Mouse (Mus musculus) T-helper 2 cell (primary cell): Measurements from ENCODE around the gene Igsf11.
"Not testable (repeated sequence)": the region's sequence is repeated elsewhere in the genome, so short reads cannot be mapped to it uniquely, and the experiment has no call there.

Experiments
- in situ Hi-C: fragments of 300-600 bp; cut with MboI, MseI; formaldehyde crosslinking; loops from one replicate; pipeline ENCODE4 v1.15.1; 2025; ENCODE audit warnings: high pct_unique_total_duplicates

The Igsf11 gene

DNA sequence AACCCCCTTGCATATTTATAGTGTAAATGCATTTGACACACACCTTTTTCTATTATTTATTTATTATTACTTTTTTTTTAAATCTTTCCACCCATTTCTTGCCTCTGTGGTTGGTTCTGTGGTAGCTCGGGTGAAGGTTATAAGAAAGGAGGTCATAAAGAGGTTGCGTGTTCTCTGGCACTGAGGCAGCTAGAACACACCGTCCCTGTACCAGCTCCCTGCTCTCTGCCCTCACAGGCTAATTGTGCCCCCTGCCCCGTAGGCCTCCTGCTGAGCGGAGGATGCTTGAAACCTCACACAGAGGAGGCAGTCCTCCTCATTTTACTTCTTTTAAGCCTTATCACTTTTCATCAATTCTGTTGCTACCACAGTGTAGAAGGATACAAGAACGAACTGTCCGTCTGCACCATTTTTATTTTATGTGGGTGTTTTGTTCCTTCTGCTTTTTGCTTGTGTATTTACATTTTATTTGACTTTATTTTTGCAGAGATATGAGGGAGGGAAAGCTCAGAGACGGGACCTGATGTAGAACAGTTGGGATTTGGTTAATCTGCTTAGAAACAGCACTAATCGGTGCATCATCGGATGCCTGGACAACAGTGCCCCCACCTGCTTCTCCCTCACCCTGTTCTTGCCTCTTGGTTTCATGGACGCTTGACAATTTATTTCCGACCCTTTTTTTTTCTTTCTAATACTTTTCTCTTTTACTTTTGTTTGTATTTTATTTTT is 90.2 kb downstream of the Igsf11 start:
- in situ Hi-C loops: no loop called here

DNA sequence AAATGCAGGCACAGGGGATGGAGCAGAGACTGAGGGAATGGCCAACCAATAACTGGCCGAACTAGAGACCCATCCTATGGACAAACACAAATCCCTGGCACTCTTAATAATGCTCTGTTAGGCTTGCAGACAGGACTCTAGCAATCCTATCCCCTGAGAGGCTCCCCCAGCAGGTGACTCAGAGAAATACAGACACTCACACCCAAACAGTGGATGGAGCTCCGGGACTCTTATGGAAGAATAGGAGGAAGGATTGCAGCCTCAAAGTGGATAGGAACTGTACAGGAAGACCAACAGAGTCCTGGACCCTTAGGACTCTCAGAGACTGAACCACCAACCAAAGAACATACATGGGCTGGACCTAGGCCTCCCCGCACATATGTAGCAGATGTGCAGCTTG is 91.4 kb downstream of the Igsf11 start:
- in situ Hi-C loops: not testable (repeated sequence)

GRCm38 (mm10) chr16:38985411-38985810 is 92.9 kb downstream of the Igsf11 start:
- in situ Hi-C loops: no loop called here

GRCm38 (mm10) chr16:38986410-38986809 is 93.9 kb downstream of the Igsf11 start:
- in situ Hi-C loops: no loop called here

DNA sequence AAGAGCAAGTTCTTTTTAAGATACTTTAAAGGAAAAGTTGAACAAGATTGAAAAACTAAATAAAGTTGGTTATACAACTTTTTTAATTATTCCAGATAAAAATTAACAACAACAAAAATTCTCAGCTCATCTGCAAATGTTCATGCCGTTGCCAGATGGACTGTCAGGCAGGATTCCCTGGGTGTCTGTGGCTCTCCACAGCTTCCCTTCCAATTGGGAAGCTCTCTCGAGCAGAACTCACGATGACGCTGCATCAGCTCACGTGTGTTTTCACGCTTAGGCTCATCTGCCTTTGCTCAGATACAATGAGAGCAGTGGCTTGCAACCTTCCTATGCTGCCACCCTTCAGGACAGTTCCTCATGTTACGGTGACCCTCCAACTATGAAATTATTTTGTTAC is 101.2 kb downstream of the Igsf11 start:
- in situ Hi-C loops: no loop called here

- in situ Hi-C loops: no loop called here
These were observed 106.2 kb downstream of the Igsf11 start for GRCm38 (mm10) chr16:38998496-38999258.

DNA sequence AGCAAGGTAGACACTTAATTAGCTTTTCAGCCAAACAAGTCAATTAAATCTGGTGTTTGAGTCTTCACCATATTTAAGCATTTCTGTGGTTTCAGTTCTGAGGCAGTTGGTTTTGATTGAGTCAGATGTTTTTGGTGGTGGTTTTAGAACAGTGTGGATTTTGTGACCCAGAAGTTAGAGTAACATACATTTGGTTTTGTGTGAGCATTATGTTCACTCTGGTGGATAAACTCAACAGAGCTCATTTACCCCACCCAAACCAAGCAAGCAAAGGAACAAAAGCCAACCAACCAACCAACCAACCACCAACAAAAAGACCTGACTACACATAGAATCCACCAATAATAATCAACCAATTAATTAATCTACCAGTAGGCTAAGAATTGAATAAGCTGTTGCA is 106.8 kb downstream of the Igsf11 start:
- in situ Hi-C loops: no loop called here

GRCm38 (mm10) chr16:39006978-39007377 is 114.5 kb downstream of the Igsf11 start:
- in situ Hi-C loops: no loop called here

DNA sequence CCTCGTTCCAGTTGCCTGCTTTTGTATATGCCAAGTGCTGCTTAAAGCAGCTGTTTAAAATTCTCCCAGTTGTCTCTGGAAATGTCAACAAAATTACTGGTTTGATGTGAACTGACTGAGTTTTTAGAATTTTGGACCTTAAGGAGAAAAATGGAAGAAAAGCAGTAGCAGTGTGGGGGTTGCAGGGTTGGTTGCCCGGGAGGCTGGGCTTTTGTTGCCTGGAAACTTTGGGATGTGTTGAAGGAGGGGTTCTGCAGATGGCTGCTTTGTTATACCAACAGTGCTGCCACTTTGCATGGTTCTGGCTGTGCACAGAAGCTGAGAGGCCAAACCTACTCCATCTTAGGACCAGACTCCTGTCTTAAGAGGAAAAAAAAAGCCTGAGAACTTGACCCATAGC is 127.0 kb downstream of the Igsf11 start:
- in situ Hi-C loops: no loop called here

DNA sequence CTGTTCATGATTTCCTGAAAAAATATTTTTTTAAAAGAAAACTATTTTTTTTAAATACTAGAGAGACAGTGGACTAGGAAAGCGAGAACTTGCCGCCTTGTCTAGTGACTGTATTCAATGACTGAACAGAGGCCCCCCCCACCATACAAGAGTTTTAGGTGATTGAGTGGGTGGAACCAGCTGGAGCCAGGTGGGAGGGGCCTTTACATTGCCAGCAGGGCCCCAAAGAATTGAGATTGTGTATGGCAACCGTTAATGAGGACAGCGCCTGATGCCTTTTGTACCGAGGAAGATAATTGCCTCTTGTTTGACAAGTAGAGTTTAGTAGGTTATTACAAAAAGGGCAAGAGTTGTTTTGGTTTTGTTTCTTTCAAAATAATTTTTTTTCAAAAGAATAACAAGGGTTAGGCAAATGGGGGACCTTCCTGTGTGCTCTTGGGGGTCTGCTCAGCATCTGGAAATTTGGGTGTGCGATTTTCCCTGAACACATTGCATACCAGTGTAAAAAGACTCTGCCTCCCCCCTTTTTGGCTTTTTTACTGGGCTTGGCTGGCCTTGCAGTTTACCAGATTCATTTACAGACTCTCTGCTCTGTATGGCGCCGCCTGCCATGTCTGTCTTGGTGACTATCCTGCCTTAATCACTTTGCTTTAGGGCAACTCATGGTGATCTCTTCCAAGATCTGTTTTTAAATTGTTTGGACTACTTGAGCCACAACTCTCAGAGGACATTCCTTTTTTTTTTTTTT is 133.7 kb downstream of the Igsf11 start:
- in situ Hi-C loops: no loop called here

DNA sequence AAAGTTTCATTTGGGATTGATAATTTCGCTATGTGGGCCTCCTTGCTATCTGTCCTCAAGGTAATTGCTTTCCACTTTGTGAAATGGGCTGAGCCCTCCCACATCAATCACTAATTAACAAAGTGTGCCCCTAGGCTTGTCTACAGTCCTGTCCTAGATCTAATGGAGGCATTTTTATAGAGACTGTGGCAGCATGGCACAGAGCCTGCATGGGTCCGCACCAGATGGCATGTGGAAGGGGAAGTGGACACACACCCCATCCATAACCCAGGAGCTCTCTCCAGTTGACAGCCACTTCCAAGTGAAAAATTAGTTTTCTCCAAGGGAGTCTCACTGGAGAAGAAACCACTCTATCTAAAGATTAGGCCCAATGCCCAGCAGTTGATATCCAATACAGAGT is 138.9 kb downstream of the Igsf11 start:
- in situ Hi-C loops: loop anchor here (5.0 kb wide), 1 partner anchor 89 kb away; no protein-coding TSS in a partner anchor

- in situ Hi-C loops: no loop called here
These were observed 144.8 kb downstream of the Igsf11 start for GRCm38 (mm10) chr16:39037257-39037656.

DNA sequence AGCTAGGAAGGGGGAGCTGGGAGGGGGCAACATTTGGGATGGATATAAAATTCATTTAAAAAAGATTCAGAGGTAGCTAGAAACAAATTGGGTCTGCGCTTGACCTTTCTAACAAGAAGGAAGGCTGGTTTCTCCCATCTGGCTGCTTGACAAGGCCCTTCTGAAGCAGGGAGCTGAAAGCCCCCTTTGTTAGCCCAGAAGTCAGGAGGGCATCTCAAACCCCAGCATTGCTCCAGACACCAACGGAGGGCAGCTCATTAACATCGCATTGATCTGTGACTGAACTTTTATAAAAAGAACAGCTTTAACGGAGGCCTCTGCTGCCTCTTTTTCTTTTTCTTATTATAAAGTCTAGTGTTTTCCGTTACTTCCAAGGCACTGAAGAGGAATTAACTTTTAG is 151.9 kb downstream of the Igsf11 start:
- in situ Hi-C loops: no loop called here

- in situ Hi-C loops: no loop called here
These were observed 156.4 kb downstream of the Igsf11 start for GRCm38 (mm10) chr16:39048889-39049288.

- in situ Hi-C loops: loop anchor here (25.0 kb wide), 1 partner anchor 416 kb away; no protein-coding TSS in a partner anchor
These were observed 160.5 kb downstream of the Igsf11 start for GRCm38 (mm10) chr16:39052971-39053370.

- in situ Hi-C loops: loop anchor here (25.0 kb wide), 1 partner anchor 416 kb away; no protein-coding TSS in a partner anchor
These were observed 161.3 kb downstream of the Igsf11 start for GRCm38 (mm10) chr16:39053779-39054178.

DNA sequence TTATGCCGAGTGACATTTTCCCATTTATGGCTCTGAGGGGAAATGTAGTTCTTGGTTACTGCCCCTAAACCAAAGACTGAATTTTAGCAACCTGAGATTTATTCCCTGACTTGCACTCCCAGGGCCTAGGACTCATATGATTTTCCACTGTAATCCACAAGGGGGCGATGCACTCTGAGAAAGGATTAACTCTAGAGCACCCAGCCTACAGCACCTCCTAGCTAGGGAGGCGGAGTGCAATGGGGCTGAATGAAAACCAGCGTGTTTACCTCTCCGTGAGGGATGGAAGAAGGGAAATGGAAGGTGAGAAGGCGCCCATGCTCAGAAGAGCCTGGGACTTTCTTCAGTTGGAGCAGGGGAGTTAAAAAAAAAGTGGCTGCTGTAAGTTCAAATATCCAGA is 163.6 kb downstream of the Igsf11 start:
- in situ Hi-C loops: loop anchor here (5.0 to 25.0 kb wide), 2 partner anchors 199 to 419 kb away; no protein-coding TSS in a partner anchor

GRCm38 (mm10) chr16:39056961-39057360 is 164.5 kb downstream of the Igsf11 start:
- in situ Hi-C loops: loop anchor here (5.0 to 25.0 kb wide), 2 partner anchors 200 to 420 kb away; no protein-coding TSS in a partner anchor

DNA sequence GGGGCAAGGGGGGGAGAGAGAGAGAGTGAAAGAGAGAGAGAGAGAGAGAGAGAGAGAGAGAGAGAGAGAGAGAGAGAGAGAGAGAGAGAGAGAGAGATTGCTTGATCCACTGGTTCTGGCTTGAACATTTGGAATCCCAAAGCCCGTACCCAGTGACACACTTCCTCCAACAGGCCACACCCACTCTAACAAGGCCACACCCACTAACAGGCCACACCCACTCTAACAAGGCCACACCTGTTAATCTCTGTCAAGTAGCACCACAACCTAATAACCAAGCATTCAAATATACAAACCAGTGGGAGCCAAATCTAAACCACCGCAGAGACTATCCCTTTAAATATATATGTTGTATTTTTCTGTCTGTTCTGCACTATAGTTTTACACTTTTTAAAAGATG is 166.4 kb downstream of the Igsf11 start:
- in situ Hi-C loops: loop anchor here (5.0 to 25.0 kb wide), 2 partner anchors 202 to 422 kb away; no protein-coding TSS in a partner anchor

DNA sequence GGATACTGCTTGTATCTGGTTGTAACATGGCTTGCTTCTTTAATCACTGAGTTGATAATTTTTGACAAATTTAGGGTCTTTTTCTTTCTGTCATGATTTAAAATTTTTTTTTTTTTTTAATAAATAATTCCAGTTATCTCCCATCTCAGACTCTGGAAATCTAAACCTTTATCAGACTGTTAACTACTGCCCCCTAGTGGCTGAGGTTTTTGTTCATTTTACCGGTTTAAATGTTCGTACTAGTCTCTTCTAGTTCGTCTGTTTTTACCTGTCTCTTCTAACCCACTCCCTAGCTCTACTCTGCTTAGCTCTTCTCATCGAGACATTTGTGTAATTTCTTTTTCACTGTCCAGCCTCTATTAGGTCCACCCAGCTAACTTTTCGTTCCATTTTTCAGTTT is 170.1 kb downstream of the Igsf11 start:
- in situ Hi-C loops: loop anchor here (25.0 kb wide), 1 partner anchor 425 kb away; no protein-coding TSS in a partner anchor

GRCm38 (mm10) chr16:39065576-39065975 is 173.1 kb downstream of the Igsf11 start:
- in situ Hi-C loops: loop anchor here (25.0 kb wide), 1 partner anchor 428 kb away; no protein-coding TSS in a partner anchor

DNA sequence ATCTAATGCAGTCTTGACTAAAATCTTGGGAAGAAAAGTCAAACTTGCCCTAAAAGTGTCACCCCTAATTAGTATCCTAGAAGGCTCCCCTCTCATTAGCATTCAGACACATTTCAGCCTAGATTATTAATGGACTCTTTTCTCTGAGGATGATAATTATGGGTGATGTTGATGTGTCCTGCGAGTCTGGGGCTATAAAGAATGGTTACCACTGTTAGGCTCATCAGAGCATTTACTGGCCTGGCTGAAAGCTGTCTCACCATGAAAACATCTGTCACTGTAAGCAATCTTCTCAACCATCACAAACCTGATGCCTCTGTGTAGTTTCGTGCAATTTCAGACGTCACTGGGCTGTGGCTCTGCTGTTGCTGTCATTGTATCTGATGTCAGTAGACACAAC is 179.0 kb downstream of the Igsf11 start:
- in situ Hi-C loops: loop anchor here (25.0 kb wide), 1 partner anchor 434 kb away; no protein-coding TSS in a partner anchor
